In the genomic region with DNA sequence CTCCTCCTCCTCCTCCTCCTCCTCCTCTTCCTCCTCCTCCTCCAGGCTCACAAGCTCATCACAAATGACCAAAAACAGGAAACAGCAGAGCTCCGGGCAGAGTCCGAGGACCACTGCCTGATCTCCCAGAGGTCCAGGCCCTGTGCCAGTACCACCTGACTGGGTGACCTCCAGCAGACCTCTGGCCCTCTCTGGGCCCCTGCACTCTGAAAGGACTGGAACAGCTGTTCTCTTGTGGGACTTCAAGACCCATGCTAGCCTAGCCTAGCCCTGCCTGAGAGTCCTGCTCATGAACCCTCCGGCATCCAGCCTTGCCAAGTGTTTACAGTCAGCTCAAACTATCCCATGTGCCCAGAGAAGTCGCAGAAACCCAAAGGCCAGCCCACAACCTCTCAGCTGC, we compare ENCODE assay signal across 8 mouse cellular contexts. TPM values are rescaled to one million over a fixed set of nuclear protein-coding genes. Genes with fewer than 3 reads are reported as not detected.
A peak's percentile ranks its signal among the peaks of the same experiment; 100 is the strongest.
DNase-seq lines count a peak whose midpoint lies in the region; ATAC-seq lines count a peak whose summit lies in the region.
"Had no signal": no experiment of that assay in that cellular context is flagged by ENCODE, and none has a peak within 500 bp of the region (broad histone marks: within the 10 kb centered on the region; RNA-seq: fewer than 3 reads in every experiment).

No protein-coding gene starts in this region.

- H3K4me1 ChIP-seq in embryonic facial prominence, embryonic 10.5 days = peaks cover 54% of the 10 kb centered on the region
- peaks cover 27% of the 10 kb centered on the region for H3K4me1 ChIP-seq in lung, embryonic 16.5 days (replicated peaks; ENCODE audit: control insufficient read depth, insufficient read depth, low read length)

- no peaks in the 10 kb centered on the region; the same call in 1 of the 2 replicates for H3K27me3 ChIP-seq in embryonic facial prominence, embryonic 10.5 days (replicated peaks; ENCODE audit: low read depth, poor library complexity, severe bottlenecking)
- no peaks in the 10 kb centered on the region for H3K27me3 ChIP-seq in lung, embryonic 16.5 days (ENCODE audit: control insufficient read depth, insufficient read depth, low read depth, low read length)

- peak; percentile 33 for DNase-seq in embryonic facial prominence, embryonic 10.5 days (ENCODE audit: low spot score)
- DNase-seq in gastrocnemius, postnatal 36 days = peak; percentile 57 to 59
- peak; percentile 97 for DNase-seq in kidney, adult 9 months
- DNase-seq in cerebellum, adult 11 months = no peak
- DNase-seq in frontal cortex, postnatal 25 days (ENCODE audit: low spot score in 2 of 2) = no peak

- peak overlapping the region; percentile 57 for H3K27ac ChIP-seq in embryonic facial prominence, embryonic 10.5 days (replicated peaks)
- peak overlapping the region; percentile 48 for H3K27ac ChIP-seq in lung, embryonic 16.5 days (ENCODE audit: low read length)

- H3K36me3 ChIP-seq in embryonic facial prominence, embryonic 10.5 days (replicated peaks) = no peaks in the 10 kb centered on the region
- no peaks in the 10 kb centered on the region for H3K36me3 ChIP-seq in lung, embryonic 16.5 days (ENCODE audit: control insufficient read depth, insufficient read depth, low read length)

- peak; percentile 27 for ATAC-seq in lung, embryonic 16.5 days (ENCODE audit: low read depth)
- no peak for ATAC-seq in megakaryocyte-erythroid progenitor cell, adult 5-6 weeks (replicated peaks; ENCODE audit: low FRiP score, low TSS enrichment, poor library complexity, severe bottlenecking)
- ATAC-seq: hindbrain, embryonic 16.5 days had no signal

- intact Hi-C loops in gastrocnemius, postnatal 36 days (cut with DNase I) = no loop called here

- H3K9ac ChIP-seq in lung, embryonic 16.5 days (ENCODE audit: low read length) = no peak overlapping the region

- H3K9me3 ChIP-seq in embryonic facial prominence, embryonic 10.5 days = no peaks in the 10 kb centered on the region
- H3K9me3 ChIP-seq in lung, embryonic 16.5 days (ENCODE audit: control insufficient read depth, low read length) = no peaks in the 10 kb centered on the region

- WGBS in embryonic facial prominence, embryonic 10.5 days = 62% methylated on average over 4 of the region's 4 CpGs
- WGBS in lung, embryonic 16.5 days = 26% methylated on average over 4 of the region's 4 CpGs

- H3K4me3 ChIP-seq in embryonic facial prominence, embryonic 10.5 days = no peak overlapping the region
- H3K4me3 ChIP-seq in lung, embryonic 16.5 days (ENCODE audit: low read length) = no peak overlapping the region

- H3K4me2 ChIP-seq in lung, embryonic 16.5 days (ENCODE audit: low read depth, low read length) = no peak overlapping the region

RNA-seq across cellular contexts. Expression of a gene that starts 12.4 kb away (rescaled TPM):
- polyA plus RNA-seq in embryonic facial prominence, embryonic 10.5 days (2016; fragmentation: Nextera tagmentation; extraction: Ambion mirVana) = 3.3 and 4.3 TPM in 2 replicates
- 1 to 10 TPM; 5.6 to 6.6 TPM for total RNA-seq in gastrocnemius, postnatal 36 days (2021)
- 6.1 and 6.2 TPM in 2 replicates for polyA plus RNA-seq in lung, embryonic 16.5 days (2015; fragmentation: Nextera tagmentation; extraction: Ambion mirVana)
- 0.42 TPM in 1 of 2 replicates, not detected in the other for total RNA-seq in megakaryocyte-erythroid progenitor cell, adult 5-6 weeks (2014; fragmentation: Nextera tagmentation)
- total RNA-seq in megakaryocyte-erythroid progenitor cell, adult 5-6 weeks (2017) = not detected in 2 replicates

RNA-seq across cellular contexts. Expression of a gene that starts 17.2 kb away (rescaled TPM):
- polyA plus RNA-seq in embryonic facial prominence, embryonic 10.5 days (2016; fragmentation: Nextera tagmentation; extraction: Ambion mirVana) = 36.4 and 39.0 TPM in 2 replicates
- 1 to 10 TPM; 3.3 TPM for total RNA-seq in gastrocnemius, postnatal 36 days (2021)
- 40.8 and 43.1 TPM in 2 replicates for polyA plus RNA-seq in lung, embryonic 16.5 days (2015; fragmentation: Nextera tagmentation; extraction: Ambion mirVana)
- total RNA-seq in megakaryocyte-erythroid progenitor cell, adult 5-6 weeks (2014; fragmentation: Nextera tagmentation) = 15.0 and 21.8 TPM in 2 replicates
- 4.6 and 5.1 TPM in 2 replicates for total RNA-seq in megakaryocyte-erythroid progenitor cell, adult 5-6 weeks (2017)

RNA-seq across cellular contexts. Expression of a gene that starts 52.0 kb away (rescaled TPM):
- 19.9 and 20.8 TPM in 2 replicates for polyA plus RNA-seq in embryonic facial prominence, embryonic 10.5 days (2016; fragmentation: Nextera tagmentation; extraction: Ambion mirVana)
- total RNA-seq in gastrocnemius, postnatal 36 days (2021) = 10 to 100 TPM in 1 of 2 experiments, 1 to 10 TPM in 1; 9.4 to 10.7 TPM
- polyA plus RNA-seq in lung, embryonic 16.5 days (2015; fragmentation: Nextera tagmentation; extraction: Ambion mirVana) = 113 TPM in 2 replicates
- 0.77 TPM in 1 of 2 replicates, not detected in the other for total RNA-seq in megakaryocyte-erythroid progenitor cell, adult 5-6 weeks (2014; fragmentation: Nextera tagmentation)
- total RNA-seq in megakaryocyte-erythroid progenitor cell, adult 5-6 weeks (2017) = not detected in 2 replicates

Comparison
In these comparisons a context has a peak if more than half of its experiments do, and no peak if none do; other contexts are left out.
1. DNase-seq: peak in embryonic facial prominence, embryonic 10.5 days (single experiment), gastrocnemius, postnatal 36 days (2 of 2) and kidney, adult 9 months (single experiment); none in cerebellum, adult 11 months (single experiment) and frontal cortex, postnatal 25 days (0 of 2).
2. RNA of a gene that starts 12.4 kb away (total RNA-seq): 5.6 to 6.6 TPM in gastrocnemius, postnatal 36 days; 0.42 TPM in megakaryocyte-erythroid progenitor cell, adult 5-6 weeks; every median in the first group is over 4 times any median in the second.
3. RNA of a gene that starts 52.0 kb away (total RNA-seq): 9.4 to 10.7 TPM in gastrocnemius, postnatal 36 days; 0.77 TPM in megakaryocyte-erythroid progenitor cell, adult 5-6 weeks; every median in the first group is over 4 times any median in the second.